Mouse (Mus musculus): ENCODE results near the gene Olfr12. TPM values are rescaled to one million over a fixed set of nuclear protein-coding genes. Genes with fewer than 3 reads are reported as not detected.

Gene Olfr12
- not detected in 2 replicates for polyA plus RNA-seq (2015; fragmentation: Nextera tagmentation; extraction: Ambion mirVana)

DNA sequence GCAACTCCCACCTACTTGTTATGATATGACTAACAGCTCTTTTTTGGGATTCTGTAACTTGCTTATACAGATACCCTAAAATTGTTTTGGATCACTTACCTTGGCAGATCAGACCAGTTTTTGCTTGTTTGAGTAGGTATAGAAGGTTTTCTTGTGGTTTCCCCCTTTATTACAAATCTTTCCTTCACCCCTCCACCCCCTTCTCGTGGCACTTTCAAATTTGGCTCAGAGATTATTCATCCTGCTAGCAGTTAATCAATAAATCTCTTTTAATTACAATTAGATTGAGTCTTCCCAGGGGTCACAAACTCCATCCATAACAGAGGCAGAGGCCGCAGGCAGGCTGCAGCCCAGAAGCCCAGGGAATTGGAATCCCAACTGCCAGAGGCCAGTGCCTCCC lies at the start of gene Olfr12:
TSS of gene Olfr12 (plus strand) at position 301 of the 400 bp plus-strand sequence.
- Histone ChIP-seq H3K27me3 (ENCODE audit: control insufficient read depth, insufficient read depth, low read depth, low read length) (no peaks in the 10 kb centered on the region), H3K36me3 (ENCODE audit: control insufficient read depth, insufficient read depth, low read length) (no peaks in the 10 kb centered on the region), H3K4me1 (ENCODE audit: control insufficient read depth, insufficient read depth, low read length) (no peaks in the 10 kb centered on the region), H3K9me3 (replicated peaks; ENCODE audit: control insufficient read depth, low read length, poor library complexity, severe bottlenecking) (no peaks in the 10 kb centered on the region), H3K27ac (ENCODE audit: low read length) (no peak within 1 kb of the TSS), H3K9ac (ENCODE audit: low read depth, low read length) (no peak within 1 kb of the TSS), H3K4me2 (ENCODE audit: low read length) (no peak within 1 kb of the TSS), H3K4me3 (ENCODE audit: low read depth, low read length) (no peak within 1 kb of the TSS)
- 59% methylated on average over 2 of the region's 2 CpGs for WGBS
- ATAC-seq, result no peak

DNA sequence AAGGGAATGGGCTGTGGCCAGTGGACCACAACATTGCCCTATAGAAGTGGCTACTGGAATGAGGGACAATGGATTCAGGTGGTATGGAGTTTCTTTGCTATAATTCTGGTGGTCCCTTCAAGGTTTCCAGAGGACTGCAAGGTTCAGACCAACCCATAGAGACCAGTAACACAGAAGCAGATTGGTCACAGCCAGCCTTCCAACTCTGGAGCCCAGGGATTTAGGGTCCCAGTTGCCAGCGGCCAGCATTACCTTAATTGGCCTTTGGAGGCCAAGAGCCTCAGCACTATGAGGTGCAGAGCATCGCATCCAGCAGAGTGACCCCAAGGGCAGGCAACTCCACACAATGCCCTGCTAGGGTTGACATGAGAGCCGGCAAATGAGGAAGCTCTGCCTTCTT lies 46.6 kb upstream of the Olfr12 start, which contains the start of gene Olfr1413:
TSS of gene Olfr1413 (plus strand) at position 301 of the 400 bp plus-strand sequence.
- H3K4me1 ChIP-seq (ENCODE audit: control insufficient read depth, insufficient read depth, low read length), result no peaks in the 10 kb centered on the region
- no peaks in the 10 kb centered on the region for H3K9me3 ChIP-seq (replicated peaks; ENCODE audit: control insufficient read depth, low read length, poor library complexity, severe bottlenecking)
- no peak within 1 kb of the TSS for H3K4me3 ChIP-seq (ENCODE audit: low read depth, low read length)
- H3K27me3 ChIP-seq (ENCODE audit: control insufficient read depth, insufficient read depth, low read depth, low read length), result no peaks in the 10 kb centered on the region
- no peak within 1 kb of the TSS for H3K27ac ChIP-seq (ENCODE audit: low read length)
- H3K4me2 ChIP-seq (ENCODE audit: low read length), result no peak within 1 kb of the TSS
- WGBS, result 81% methylated on average over 3 of the region's 3 CpGs
- H3K9ac ChIP-seq (ENCODE audit: low read depth, low read length), result no peak within 1 kb of the TSS
- no peaks in the 10 kb centered on the region for H3K36me3 ChIP-seq (ENCODE audit: control insufficient read depth, insufficient read depth, low read length)
- ATAC-seq, result no peak

DNA sequence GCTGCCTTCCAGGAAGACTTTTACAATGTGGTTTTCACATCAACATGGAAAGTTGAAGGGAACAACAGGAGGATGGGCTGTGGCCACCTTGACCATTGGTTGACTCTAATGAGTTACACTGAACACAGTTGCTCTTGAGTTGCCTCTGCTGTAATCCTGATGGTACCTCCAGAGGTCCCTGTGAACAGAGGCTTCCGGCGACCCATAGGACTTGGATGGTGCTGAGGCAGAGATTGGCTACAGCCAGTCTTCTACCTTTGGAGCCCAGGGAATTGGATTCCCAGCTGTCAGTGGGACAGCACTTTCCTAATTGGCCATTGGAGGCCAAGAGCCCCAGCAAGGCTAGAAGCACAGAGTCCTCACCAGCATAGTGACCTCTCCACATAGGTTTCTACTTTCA lies 32.1 kb upstream of the Olfr12 start, which contains the start of gene Olfr1412:
TSS of gene Olfr1412 (plus strand) at position 301 of the 400 bp plus-strand sequence.
- H3K4me2 ChIP-seq (ENCODE audit: low read length), result no peak within 1 kb of the TSS
- H3K27me3 ChIP-seq (ENCODE audit: control insufficient read depth, insufficient read depth, low read depth, low read length), result no peaks in the 10 kb centered on the region
- H3K4me1 ChIP-seq (ENCODE audit: control insufficient read depth, insufficient read depth, low read length), result no peaks in the 10 kb centered on the region
- ATAC-seq, result no peak
- H3K36me3 ChIP-seq (ENCODE audit: control insufficient read depth, insufficient read depth, low read length), result no peaks in the 10 kb centered on the region
- H3K4me3 ChIP-seq (ENCODE audit: low read depth, low read length), result no peak within 1 kb of the TSS
- H3K9me3 ChIP-seq (replicated peaks; ENCODE audit: control insufficient read depth, low read length, poor library complexity, severe bottlenecking), result no peaks in the 10 kb centered on the region
- WGBS, result 87% methylated on average over 2 of the region's 2 CpGs
- no peak within 1 kb of the TSS for H3K27ac ChIP-seq (ENCODE audit: low read length)
- H3K9ac ChIP-seq (ENCODE audit: low read depth, low read length), result no peak within 1 kb of the TSS

DNA sequence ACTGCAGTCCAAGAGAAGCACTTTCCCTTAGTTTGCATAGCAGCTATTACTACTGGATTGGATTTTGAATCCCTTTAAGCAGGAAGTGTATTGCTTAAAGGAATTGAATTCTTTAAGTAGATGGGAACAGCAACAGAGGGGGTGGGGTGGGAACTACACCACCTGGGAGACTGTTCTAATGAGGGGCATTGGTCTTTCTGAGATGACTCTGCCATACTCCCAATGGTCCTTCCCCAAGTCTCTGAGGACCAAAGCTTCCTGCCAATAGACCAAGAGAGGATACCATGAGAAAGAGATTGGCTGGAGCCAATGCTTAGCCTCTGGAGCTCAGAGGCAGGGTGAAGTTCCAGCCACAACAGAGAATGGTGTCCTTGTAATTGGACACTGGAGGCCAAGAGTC lies 23.5 kb upstream of the Olfr12 start, which contains the start of gene Olfr1411:
TSS of gene Olfr1411 (plus strand) at position 301 of the 400 bp plus-strand sequence.
- Histone ChIP-seq H3K4me1 (ENCODE audit: control insufficient read depth, insufficient read depth, low read length) (no peaks in the 10 kb centered on the region), H3K9ac (ENCODE audit: low read depth, low read length) (no peak within 1 kb of the TSS), H3K27me3 (ENCODE audit: control insufficient read depth, insufficient read depth, low read depth, low read length) (no peaks in the 10 kb centered on the region), H3K4me3 (ENCODE audit: low read depth, low read length) (no peak within 1 kb of the TSS), H3K4me2 (ENCODE audit: low read length) (no peak within 1 kb of the TSS), H3K9me3 (replicated peaks; ENCODE audit: control insufficient read depth, low read length, poor library complexity, severe bottlenecking) (no peaks in the 10 kb centered on the region), H3K36me3 (ENCODE audit: control insufficient read depth, insufficient read depth, low read length) (no peaks in the 10 kb centered on the region), H3K27ac (ENCODE audit: low read length) (no peak within 1 kb of the TSS)
- no peak for ATAC-seq

DNA sequence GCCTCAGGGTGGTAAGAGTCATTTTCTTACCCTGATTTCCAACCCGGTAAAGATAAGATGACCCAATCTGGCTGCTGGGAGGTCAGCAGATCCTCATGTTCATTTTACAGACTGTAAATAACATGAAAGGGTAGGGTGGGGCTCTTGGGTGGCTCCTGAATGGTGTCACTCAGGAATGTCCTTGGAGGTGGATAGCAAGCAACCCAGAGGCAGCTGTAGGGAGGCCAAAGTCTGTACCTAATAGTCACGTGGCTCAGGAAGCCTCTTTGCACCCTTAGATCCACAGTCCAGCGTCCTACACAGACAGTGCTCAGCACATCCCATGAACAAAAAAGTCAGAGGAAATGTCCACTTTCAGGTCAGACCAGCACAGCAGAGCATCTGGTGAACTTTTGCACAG lies 21.6 kb upstream of the Olfr12 start:
- Histone ChIP-seq H3K4me2 (ENCODE audit: low read length) (no peak overlapping the region), H3K27ac (ENCODE audit: low read length) (no peak overlapping the region), H3K27me3 (ENCODE audit: control insufficient read depth, insufficient read depth, low read depth, low read length) (no peaks in the 10 kb centered on the region), H3K4me3 (ENCODE audit: low read depth, low read length) (no peak overlapping the region), H3K36me3 (ENCODE audit: control insufficient read depth, insufficient read depth, low read length) (no peaks in the 10 kb centered on the region), H3K9me3 (replicated peaks; ENCODE audit: control insufficient read depth, low read length, poor library complexity, severe bottlenecking) (no peaks in the 10 kb centered on the region), H3K9ac (ENCODE audit: low read depth, low read length) (no peak overlapping the region), H3K4me1 (ENCODE audit: control insufficient read depth, insufficient read depth, low read length) (no peaks in the 10 kb centered on the region)
- 88% methylated on average over 3 of the region's 3 CpGs for WGBS
- no peak for ATAC-seq

DNA sequence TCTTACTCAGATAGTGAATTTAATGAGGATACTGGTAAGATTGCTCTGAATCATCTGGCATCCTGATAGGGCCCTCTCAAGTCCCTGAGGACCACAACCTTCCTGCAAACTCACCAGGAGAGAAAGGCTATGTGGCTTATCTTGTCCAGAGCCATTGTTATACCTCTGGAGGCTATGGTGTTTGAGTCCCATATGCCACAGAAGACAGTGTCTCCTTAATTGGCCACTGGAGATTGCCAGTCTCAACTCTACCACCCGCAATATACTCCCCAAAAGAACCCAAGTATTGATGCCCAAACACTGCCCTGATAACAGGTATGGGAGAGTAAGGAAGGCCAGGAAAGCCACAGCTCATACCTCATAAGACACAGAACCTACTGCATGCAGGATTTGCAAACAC lies 12.1 kb upstream of the Olfr12 start, which contains the start of gene Olfr1410:
TSS of gene Olfr1410 (plus strand) at position 301 of the 400 bp plus-strand sequence.
- H3K36me3 ChIP-seq (ENCODE audit: control insufficient read depth, insufficient read depth, low read length), result no peaks in the 10 kb centered on the region
- no peak within 1 kb of the TSS for H3K4me3 ChIP-seq (ENCODE audit: low read depth, low read length)
- H3K4me1 ChIP-seq (ENCODE audit: control insufficient read depth, insufficient read depth, low read length), result no peaks in the 10 kb centered on the region
- no peak within 1 kb of the TSS for H3K9ac ChIP-seq (ENCODE audit: low read depth, low read length)
- no peak within 1 kb of the TSS for H3K27ac ChIP-seq (ENCODE audit: low read length)
- no peak within 1 kb of the TSS for H3K4me2 ChIP-seq (ENCODE audit: low read length)
- no peaks in the 10 kb centered on the region for H3K9me3 ChIP-seq (replicated peaks; ENCODE audit: control insufficient read depth, low read length, poor library complexity, severe bottlenecking)
- no peak for ATAC-seq
- H3K27me3 ChIP-seq (ENCODE audit: control insufficient read depth, insufficient read depth, low read depth, low read length), result no peaks in the 10 kb centered on the region
- WGBS, result 90% methylated on average over 1 of the region's 1 CpGs

DNA sequence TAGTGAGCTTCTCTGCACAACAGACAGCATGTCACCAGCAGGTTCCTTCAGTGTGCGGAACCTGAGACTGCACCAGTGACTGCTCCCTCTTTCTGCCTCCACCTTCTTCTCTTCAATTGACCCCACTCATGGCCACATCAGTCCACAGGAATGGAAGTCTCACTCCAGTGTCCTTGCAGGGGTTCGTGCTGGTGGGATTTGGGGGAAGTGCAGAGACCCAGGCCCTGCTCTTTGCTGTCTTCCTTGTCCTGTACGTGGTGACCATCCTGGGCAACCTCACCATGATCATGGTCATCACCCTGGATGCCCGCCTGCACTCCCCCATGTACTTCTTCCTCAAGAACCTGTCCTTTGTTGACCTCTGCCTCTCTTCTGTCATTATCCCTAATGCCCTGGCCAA lies 9.9 kb upstream of the Olfr12 start:
- no peaks in the 10 kb centered on the region for H3K9me3 ChIP-seq (replicated peaks; ENCODE audit: control insufficient read depth, low read length, poor library complexity, severe bottlenecking)
- no peaks in the 10 kb centered on the region for H3K36me3 ChIP-seq (ENCODE audit: control insufficient read depth, insufficient read depth, low read length)
- no peak overlapping the region for H3K4me2 ChIP-seq (ENCODE audit: low read length)
- H3K4me3 ChIP-seq (ENCODE audit: low read depth, low read length), result no peak overlapping the region
- peaks cover 3% of the 10 kb centered on the region; the same call in 1 of the 2 replicates for H3K27me3 ChIP-seq (ENCODE audit: control insufficient read depth, insufficient read depth, low read depth, low read length)
- no peak for ATAC-seq
- H3K4me1 ChIP-seq (ENCODE audit: control insufficient read depth, insufficient read depth, low read length), result no peaks in the 10 kb centered on the region
- H3K27ac ChIP-seq (ENCODE audit: low read length), result no peak overlapping the region
- WGBS, result 77% methylated on average over 4 of the region's 4 CpGs
- H3K9ac ChIP-seq (ENCODE audit: low read depth, low read length), result no peak overlapping the region

DNA sequence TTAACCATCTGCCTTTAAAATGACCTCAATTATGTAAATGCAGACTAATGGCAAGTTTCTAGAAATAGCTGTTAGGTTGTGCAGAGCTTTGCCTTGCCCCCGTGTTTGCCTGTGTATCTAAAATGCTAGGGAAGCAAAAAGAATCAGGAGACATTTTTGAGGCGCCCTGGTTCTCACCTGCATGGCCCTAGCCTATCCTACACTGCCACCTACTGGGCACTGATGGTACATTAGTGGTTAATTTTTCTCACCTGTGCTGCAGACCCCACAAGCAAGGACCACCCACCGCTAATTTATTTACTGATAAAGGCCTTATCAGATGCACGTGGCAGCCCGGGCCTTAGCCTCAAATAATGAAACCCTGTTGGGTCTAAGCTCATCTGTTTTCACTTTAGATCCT lies 6.6 kb upstream of the Olfr12 start:
- no peak overlapping the region for H3K27ac ChIP-seq (ENCODE audit: low read length)
- WGBS, result 9% methylated on average over 5 of the region's 5 CpGs
- no peak; the same call in 1 of the 2 replicates for ATAC-seq

DNA sequence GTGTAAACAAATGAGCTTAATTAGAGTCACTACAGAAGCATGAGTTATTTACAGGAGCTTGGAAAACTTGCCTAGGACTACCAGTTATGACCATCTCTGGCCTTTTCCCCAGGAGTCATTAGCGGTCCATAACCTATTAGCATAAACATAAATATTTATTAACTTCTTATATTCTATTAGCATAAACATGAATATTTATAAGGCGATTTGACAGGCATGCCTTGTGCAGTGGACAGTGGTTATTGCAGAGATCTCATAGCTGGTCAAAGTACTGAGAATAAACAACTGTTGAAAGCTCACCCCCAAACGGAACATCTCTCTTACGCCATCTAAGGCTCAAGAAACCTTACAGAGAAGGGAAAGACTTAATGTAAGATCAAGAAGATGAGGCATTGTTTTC lies 4.4 kb upstream of the Olfr12 start:
- Histone ChIP-seq H3K9ac (ENCODE audit: low read depth, low read length) (no peak overlapping the region), H3K27ac (ENCODE audit: low read length) (no peak overlapping the region), H3K4me3 (ENCODE audit: low read depth, low read length) (no peak overlapping the region), H3K27me3 (ENCODE audit: control insufficient read depth, insufficient read depth, low read depth, low read length) (peaks cover 3% of the 10 kb centered on the region; the same call in 1 of the 2 replicates), H3K4me2 (ENCODE audit: low read length) (no peak overlapping the region), H3K9me3 (replicated peaks; ENCODE audit: control insufficient read depth, low read length, poor library complexity, severe bottlenecking) (no peaks in the 10 kb centered on the region), H3K36me3 (ENCODE audit: control insufficient read depth, insufficient read depth, low read length) (no peaks in the 10 kb centered on the region), H3K4me1 (ENCODE audit: control insufficient read depth, insufficient read depth, low read length) (no peaks in the 10 kb centered on the region)
- ATAC-seq, result no peak
- 20% methylated on average over 4 of the region's 4 CpGs for WGBS

More for the DNA sequence above, 6.6 kb upstream of the Olfr12 start:
- Histone ChIP-seq H3K27me3 (ENCODE audit: control insufficient read depth, insufficient read depth, low read depth, low read length) (peaks cover 3% of the 10 kb centered on the region; the same call in 1 of the 2 replicates), H3K36me3 (ENCODE audit: control insufficient read depth, insufficient read depth, low read length) (no peaks in the 10 kb centered on the region), H3K4me2 (ENCODE audit: low read length) (no peak overlapping the region), H3K9ac (ENCODE audit: low read depth, low read length) (no peak overlapping the region), H3K4me3 (ENCODE audit: low read depth, low read length) (no peak overlapping the region), H3K4me1 (ENCODE audit: control insufficient read depth, insufficient read depth, low read length) (no peaks in the 10 kb centered on the region), H3K9me3 (replicated peaks; ENCODE audit: control insufficient read depth, low read length, poor library complexity, severe bottlenecking) (no peaks in the 10 kb centered on the region)
